Mouse (Mus musculus) myocyte (in vitro differentiated cells): ENCODE measurements at regions not wholly inside any gene's neighbourhood (a gene's known extent, or its start where the extent isn't known, plus 50 kb on each side); places are given as distances from the start of the nearest gene placed in this dataset.

Source experiments
- E2F4 ChIP-seq: IDR thresholded peaks from one replicate; pipeline ENCODE4 v1.6.1; 2011; ENCODE audit warnings: mild to moderate bottlenecking, control low read depth, moderate library complexity; ENCODE audit not compliant: insufficient read depth
- POLR2A ChIP-seq: IDR thresholded peaks from one replicate; pipeline ENCODE4 v1.6.1; 2011; ENCODE audit warnings: low read depth, mild to moderate bottlenecking, control low read depth, moderate library complexity; ENCODE audit not compliant: insufficient read length
- POLR2AphosphoS2 ChIP-seq: IDR thresholded peaks from one replicate; pipeline ENCODE4 v1.6.1; 2011; ENCODE audit warnings: low read depth, control low read depth; ENCODE audit not compliant: insufficient read length
- REST ChIP-seq: IDR thresholded peaks from one replicate; pipeline ENCODE4 v1.6.1; 2011; ENCODE audit warnings: mild to moderate bottlenecking, control low read depth, moderate library complexity; ENCODE audit not compliant: insufficient read depth, insufficient read length
- TCF12 ChIP-seq: IDR thresholded peaks from one replicate; pipeline ENCODE4 v1.6.1; 2011; ENCODE audit warnings: mild to moderate bottlenecking, control low read depth; ENCODE audit not compliant: poor library complexity, insufficient read depth, severe bottlenecking
- USF1 ChIP-seq: IDR thresholded peaks from one replicate; pipeline ENCODE4 v1.6.1; 2011; ENCODE audit warnings: low read depth, mild to moderate bottlenecking, control low read depth, moderate library complexity

DNA sequence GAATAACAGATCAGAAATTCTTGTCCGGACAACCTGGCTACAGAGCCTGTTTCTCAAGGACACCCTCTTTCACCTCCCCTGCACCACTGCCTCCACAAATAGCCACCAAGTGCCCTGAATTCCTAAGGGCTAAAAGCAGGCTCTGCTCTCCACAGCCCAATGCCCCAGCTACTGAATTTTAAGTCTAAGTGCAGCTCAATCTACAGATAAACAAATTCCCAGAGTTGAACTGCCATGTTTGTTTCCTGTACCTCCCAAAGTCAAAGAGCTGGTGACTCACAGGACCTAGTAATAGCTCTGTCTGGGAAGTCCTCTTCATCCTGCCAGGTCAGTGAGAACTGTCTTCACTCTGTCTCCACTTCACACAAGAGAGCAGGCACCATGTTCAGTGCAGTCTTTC is 200.0 kb downstream of the Col12a1 start:
- TF ChIP-seq TCF12 (no peak), E2F4 (no peak), POLR2AphosphoS2 (no peak), POLR2A (no peak), REST (no peak), USF1 (no peak)
